Mouse (Mus musculus): ENCODE results near the gene Gnai1. TPM values are rescaled to one million over a fixed set of nuclear protein-coding genes. Genes with fewer than 3 reads are reported as not detected.

Gene Gnai1
- polyA plus RNA-seq (2015; fragmentation: Nextera tagmentation; extraction: Ambion mirVana), result 101 and 104 TPM in 2 replicates

GRCm38 (mm10) chr5:18360281-18360819 is at the start of gene Gnai1:
TSS of gene Gnai1 (minus strand) at chr5:18360355.

